Mouse (Mus musculus) forebrain, embryonic 13.5 days (tissue): Measurements from ENCODE around the gene Def8. TPM values are rescaled to one million over a fixed set of nuclear protein-coding genes. Genes with fewer than 3 reads are reported as not detected.
A peak's percentile ranks its signal among the peaks of the same experiment; 100 is the strongest.
"Not testable (repeated sequence)": the region's sequence is repeated elsewhere in the genome, so short reads cannot be mapped to it uniquely, and the experiment has no call there.

ENCODE experiments used
- ATAC-seq: fragments of 200-750 bp; cut with Nextera tagmentation; 2 replicates; pipeline ENCODE4 v1.8.0; 2017
- H3K27ac ChIP-seq: fragments of 300-500 bp; sonication (generic); 2 replicates; pipeline ENCODE4 v1.5.1; 2015; ENCODE audit warnings: inconsistent platforms, mild to moderate bottlenecking, moderate library complexity
- H3K27me3 ChIP-seq: fragments of 300-500 bp; sonication (generic); 2 replicates; pipeline ENCODE4 v1.6.1; 2015; ENCODE audit warnings: mild to moderate bottlenecking, inconsistent platforms
- H3K36me3 ChIP-seq: fragments of 300-500 bp; sonication (generic); 2 replicates; pipeline ENCODE4 v1.6.1; 2015; ENCODE audit warnings: mild to moderate bottlenecking, inconsistent platforms; ENCODE audit not compliant: poor library complexity, severe bottlenecking
- H3K4me1 ChIP-seq: fragments of 300-500 bp; sonication (generic); 2 replicates; pipeline ENCODE4 v1.6.1; 2015; ENCODE audit warnings: inconsistent platforms
- H3K4me2 ChIP-seq: fragments of 300-500 bp; sonication (generic); 2 replicates; pipeline ENCODE4 v1.6.1; 2015; ENCODE audit warnings: inconsistent platforms, mild to moderate bottlenecking, moderate library complexity
- H3K4me3 ChIP-seq: fragments of 300-500 bp; sonication (generic); 2 replicates; pipeline ENCODE4 v1.5.1; 2015; ENCODE audit warnings: mild to moderate bottlenecking, inconsistent platforms
- H3K9ac ChIP-seq: fragments of 300-500 bp; sonication (generic); 2 replicates; pipeline ENCODE4 v1.6.1; 2015; ENCODE audit warnings: mild to moderate bottlenecking, inconsistent platforms
- H3K9me3 ChIP-seq: fragments of 300-500 bp; sonication (generic); replicated peaks from 2 replicates; pipeline ENCODE4 v1.6.1; 2016; ENCODE audit warnings: inconsistent platforms
- WGBS: fragments of 180-500 bp; shearing (Covaris S2); methylation state at CpG from one replicate; pipeline ENCODE4 v1.1.7; 2015; 5-methylcytosine and 5-hydroxymethylcytosine counted together
- polyA plus RNA-seq: library from polyadenylated mRNA; unstranded; fragments of >200 nt; fragmentation: Nextera tagmentation; extraction: Ambion mirVana; gene quantifications from 2 replicates; pipeline ENCODE4 v1.2.1, GENCODE M21; 2015

The Def8 gene
- polyA plus RNA-seq, 1 experiment from 2014 or later = 38.9 TPM

- H3K9me3 ChIP-seq = peaks cover 57% of the 10 kb centered on the region
- H3K4me2 ChIP-seq = no peak overlapping the region
- no peaks in the 10 kb centered on the region for H3K4me1 ChIP-seq
- H3K9ac ChIP-seq = no peak overlapping the region
- ATAC-seq = no peak
- H3K27me3 ChIP-seq = no peaks in the 10 kb centered on the region
- H3K4me3 ChIP-seq = no peak overlapping the region
- no peak overlapping the region for H3K27ac ChIP-seq
- WGBS = 95% methylated on average over 24 of the region's 24 CpGs
- H3K36me3 ChIP-seq = peaks cover 8% of the 10 kb centered on the region
Observed at GRCm38 (mm10) chr8:123427639-123428275, 4.4 kb downstream of the Def8 start.

DNA sequence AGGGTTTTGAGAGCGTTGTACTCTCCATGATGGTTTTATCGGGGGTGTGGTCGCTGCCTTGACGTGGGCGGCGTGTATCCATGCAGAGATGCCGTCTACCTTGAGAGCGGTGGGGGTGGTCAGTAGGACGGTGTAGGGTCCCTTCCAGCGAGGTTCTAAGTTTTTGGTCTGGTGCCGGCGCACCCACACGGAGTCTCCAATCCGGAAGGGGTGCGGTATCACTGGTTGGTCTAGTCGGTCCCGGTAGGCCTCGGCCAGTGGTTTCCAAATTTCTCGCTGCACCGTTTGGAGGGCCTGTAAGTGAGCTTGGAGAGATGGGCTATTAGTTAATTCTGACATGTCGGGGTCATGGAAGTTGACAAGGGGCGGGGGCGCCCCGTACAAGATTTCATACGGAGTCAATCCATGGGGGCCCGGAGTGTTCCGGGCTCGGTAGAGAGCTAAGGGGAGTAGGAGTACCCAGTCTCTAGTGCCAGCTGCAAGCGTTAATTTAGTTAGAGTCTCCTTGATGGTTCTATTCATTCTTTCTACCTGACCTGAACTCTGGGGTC is 5.1 kb downstream of the Def8 start:
- WGBS = 97% methylated on average over 29 of the region's 29 CpGs
- peaks cover 64% of the 10 kb centered on the region for H3K9me3 ChIP-seq

DNA sequence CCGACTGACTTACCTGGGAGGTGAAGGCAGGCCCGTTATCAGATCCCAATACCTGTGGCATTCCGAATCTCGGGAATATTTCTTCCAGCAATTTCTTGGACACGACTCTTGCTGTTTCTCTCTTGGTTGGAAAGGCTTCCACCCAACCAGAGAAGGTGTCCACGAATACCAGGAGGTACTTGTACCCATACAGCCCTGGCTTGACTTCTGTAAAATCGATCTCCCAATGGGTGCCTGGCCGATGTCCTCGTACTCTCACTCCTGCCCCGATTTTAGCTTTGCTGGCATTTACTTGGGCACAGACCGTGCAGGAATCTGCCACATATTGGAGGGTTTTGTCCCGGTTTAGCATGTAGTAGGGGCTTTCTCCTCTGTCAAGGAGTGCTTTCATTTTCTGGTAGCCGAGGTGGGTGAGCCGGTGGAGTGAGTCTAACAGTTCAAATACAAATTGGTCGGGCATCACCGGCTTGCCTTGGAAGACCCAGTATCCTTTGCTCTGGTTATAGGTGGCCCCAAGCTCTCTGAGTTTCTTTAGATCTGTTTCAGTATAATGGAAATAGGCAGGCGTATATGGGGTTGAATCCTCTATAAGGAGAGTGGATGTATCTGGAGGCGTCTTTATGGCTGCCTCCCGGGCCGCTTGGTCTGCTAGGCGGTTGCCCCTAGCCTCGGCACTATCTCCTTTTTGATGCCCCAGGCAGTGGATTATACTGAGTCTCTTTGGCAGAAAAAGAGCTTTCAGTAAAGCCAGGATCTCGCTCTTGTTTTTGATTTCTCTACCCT is 5.8 kb downstream of the Def8 start:
- Histone ChIP-seq H3K36me3 (no peaks in the 10 kb centered on the region; the same call in 1 of the 2 replicates), H3K9me3 (peaks cover 65% of the 10 kb centered on the region), H3K27me3 (no peaks in the 10 kb centered on the region), H3K4me3 (no peak overlapping the region), H3K27ac (no peak overlapping the region), H3K9ac (no peak overlapping the region), H3K4me2 (no peak overlapping the region), H3K4me1 (no peaks in the 10 kb centered on the region)
- ATAC-seq = no peak
- WGBS = 96% methylated on average over 23 of the region's 23 CpGs

More for the DNA sequence above, 5.1 kb downstream of the Def8 start:
- Histone ChIP-seq H3K4me2 (no peak overlapping the region), H3K4me3 (no peak overlapping the region), H3K27ac (no peak overlapping the region), H3K36me3 (peaks cover 2% of the 10 kb centered on the region), H3K27me3 (no peaks in the 10 kb centered on the region), H3K9ac (no peak overlapping the region), H3K4me1 (no peaks in the 10 kb centered on the region)
- no peak for ATAC-seq

DNA sequence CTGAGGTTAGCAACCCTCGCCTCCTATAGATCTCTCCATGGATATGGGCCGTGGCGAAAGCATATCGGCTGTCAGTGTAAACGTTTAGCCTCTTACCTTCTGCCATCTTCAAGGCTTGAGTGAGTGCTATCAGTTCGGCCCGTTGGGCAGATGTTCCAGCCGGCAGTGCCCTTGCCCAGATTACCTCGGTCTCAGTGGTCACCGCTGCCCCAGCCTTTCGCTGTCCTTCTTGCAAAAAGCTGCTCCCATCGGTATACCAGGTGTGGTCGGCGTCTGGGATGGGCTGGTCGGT is 6.3 kb downstream of the Def8 start:
- not testable (repeated sequence) for H3K4me2 ChIP-seq, H3K27me3 ChIP-seq, H3K4me1 ChIP-seq, H3K4me3 ChIP-seq, H3K36me3 ChIP-seq, ATAC-seq, H3K9ac ChIP-seq, H3K27ac ChIP-seq
- 96% methylated on average over 15 of the region's 15 CpGs for WGBS
- H3K9me3 ChIP-seq = peaks cover 69% of the 10 kb centered on the region

GRCm38 (mm10) chr8:123430936-123431335 is 7.6 kb downstream of the Def8 start:
- not testable (repeated sequence) for H3K27me3 ChIP-seq, H3K4me1 ChIP-seq, H3K9ac ChIP-seq, H3K36me3 ChIP-seq, ATAC-seq, H3K4me3 ChIP-seq, H3K4me2 ChIP-seq, H3K27ac ChIP-seq
- WGBS = 92% methylated on average over 8 of the region's 8 CpGs
- H3K9me3 ChIP-seq = peaks cover 69% of the 10 kb centered on the region

DNA sequence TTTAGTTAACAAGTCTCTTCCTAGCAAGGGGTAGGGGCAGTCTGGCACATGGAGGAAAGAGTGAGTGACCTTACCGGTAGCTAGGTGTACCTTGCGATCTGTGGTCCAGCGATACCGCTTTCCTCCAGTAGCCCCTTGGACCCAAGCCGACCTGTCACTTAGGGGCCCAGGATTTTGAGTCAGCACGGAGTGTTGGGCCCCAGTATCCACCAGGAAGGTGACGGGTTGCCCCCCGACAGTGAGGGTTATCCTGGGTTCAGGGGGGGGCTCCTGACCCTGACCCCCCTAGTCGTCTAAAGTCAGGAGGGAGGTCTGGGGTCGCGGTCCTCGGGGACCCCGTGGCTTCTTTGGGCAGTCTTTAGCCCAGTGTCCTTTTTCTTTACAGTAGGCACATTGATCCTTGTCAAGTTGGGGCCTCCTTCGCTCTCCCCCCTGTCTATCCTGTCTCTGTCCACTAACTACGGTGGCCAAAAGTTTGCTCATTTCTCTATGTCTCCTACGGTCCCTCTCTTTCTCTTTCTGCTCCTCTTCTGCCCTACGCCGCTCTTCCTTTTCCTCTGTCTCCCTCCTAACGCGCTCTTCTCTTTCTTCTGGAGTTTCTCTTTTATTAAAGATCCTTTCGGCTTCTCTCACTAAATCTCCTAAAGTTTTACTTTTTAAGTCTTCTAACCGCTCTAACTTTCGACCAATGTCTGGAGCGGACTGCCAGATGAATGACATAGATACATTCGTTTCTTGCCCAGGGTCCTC is 8.5 kb downstream of the Def8 start:
- H3K9ac ChIP-seq = no peak overlapping the region
- no peaks in the 10 kb centered on the region for H3K4me1 ChIP-seq
- no peak overlapping the region for H3K27ac ChIP-seq
- WGBS = 95% methylated on average over 25 of the region's 25 CpGs
- no peaks in the 10 kb centered on the region; the same call in 1 of the 2 replicates for H3K36me3 ChIP-seq
- H3K4me3 ChIP-seq = no peak overlapping the region
- no peak overlapping the region for H3K4me2 ChIP-seq
- no peak for ATAC-seq
- no peaks in the 10 kb centered on the region for H3K27me3 ChIP-seq
- peaks cover 64% of the 10 kb centered on the region for H3K9me3 ChIP-seq

GRCm38 (mm10) chr8:123432381-123432780 is 9.1 kb downstream of the Def8 start:
- Histone ChIP-seq H3K36me3 (no peaks in the 10 kb centered on the region; the same call in 1 of the 2 replicates), H3K4me1 (no peaks in the 10 kb centered on the region), H3K27ac (no peak overlapping the region), H3K9me3 (peaks cover 58% of the 10 kb centered on the region), H3K27me3 (no peaks in the 10 kb centered on the region), H3K4me3 (no peak overlapping the region), H3K9ac (no peak overlapping the region), H3K4me2 (no peak overlapping the region)
- ATAC-seq = no peak
- WGBS = 95% methylated on average over 16 of the region's 16 CpGs

DNA sequence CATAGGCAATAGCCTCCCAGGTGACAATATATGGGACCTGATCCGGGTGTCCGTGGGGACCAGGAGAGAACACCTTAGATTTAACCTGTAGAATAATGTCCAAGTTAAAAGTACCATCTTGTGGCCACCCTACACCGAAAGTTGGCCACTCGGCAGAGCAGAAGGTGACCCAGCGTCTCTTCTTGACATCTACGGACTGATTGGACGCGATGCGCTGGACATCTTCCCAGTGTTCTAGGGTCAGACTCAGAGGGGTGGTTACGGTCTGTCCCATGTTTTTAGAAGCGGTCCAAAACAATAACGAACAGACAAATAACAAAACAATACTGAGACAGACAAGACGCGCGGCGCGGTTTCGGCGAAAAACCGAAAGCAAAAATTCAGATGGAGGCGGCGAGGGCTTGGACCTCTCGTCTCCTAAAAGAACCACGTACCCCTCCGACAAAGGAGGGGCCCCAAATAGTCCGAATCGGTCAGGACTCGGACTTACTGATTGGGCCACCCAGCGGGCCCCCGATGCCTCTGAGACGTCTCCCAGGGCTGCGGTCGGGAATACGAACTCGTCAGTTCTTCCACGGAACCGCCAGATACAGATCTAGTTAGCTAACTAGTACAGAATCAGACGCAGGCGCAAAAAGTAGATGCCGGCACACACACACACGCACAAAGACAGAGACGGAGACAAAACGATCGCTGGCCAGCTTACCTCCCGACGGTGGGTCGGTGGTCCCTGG is 10.1 kb downstream of the Def8 start:
- H3K4me2 ChIP-seq, H3K27ac ChIP-seq, H3K27me3 ChIP-seq, H3K4me3 ChIP-seq, H3K4me1 ChIP-seq, ATAC-seq, H3K36me3 ChIP-seq, H3K9ac ChIP-seq: not testable (repeated sequence)
- 97% methylated on average over 42 of the region's 47 CpGs for WGBS
- H3K9me3 ChIP-seq = peaks cover 48% of the 10 kb centered on the region

GRCm38 (mm10) chr8:123441788-123442187 is 18.5 kb downstream of the Def8 start:
- no peaks in the 10 kb centered on the region for H3K9me3 ChIP-seq
- no peak overlapping the region for H3K4me2 ChIP-seq
- H3K4me3 ChIP-seq = no peak overlapping the region
- no peak overlapping the region for H3K9ac ChIP-seq
- WGBS = 95% methylated on average over 2 of the region's 2 CpGs
- H3K27me3 ChIP-seq = no peaks in the 10 kb centered on the region
- ATAC-seq = no peak
- no peak overlapping the region for H3K27ac ChIP-seq
- peaks cover 10% of the 10 kb centered on the region for H3K4me1 ChIP-seq
- no peaks in the 10 kb centered on the region for H3K36me3 ChIP-seq

- ATAC-seq = peak; percentile 46
- no peak overlapping the region for H3K9ac ChIP-seq
- H3K9me3 ChIP-seq = no peaks in the 10 kb centered on the region
- peak overlapping the region; percentile 65 for H3K4me2 ChIP-seq
- H3K36me3 ChIP-seq = no peaks in the 10 kb centered on the region
- no peak overlapping the region for H3K27ac ChIP-seq
- H3K4me3 ChIP-seq = peak overlapping the region; percentile 68; the same call in 1 of the 2 replicates
- no peaks in the 10 kb centered on the region for H3K27me3 ChIP-seq
- WGBS = 82% methylated on average over 5 of the region's 5 CpGs
- H3K4me1 ChIP-seq = peaks cover 10% of the 10 kb centered on the region
Observed at GRCm38 (mm10) chr8:123442351-123442750, 19.0 kb downstream of the Def8 start.

DNA sequence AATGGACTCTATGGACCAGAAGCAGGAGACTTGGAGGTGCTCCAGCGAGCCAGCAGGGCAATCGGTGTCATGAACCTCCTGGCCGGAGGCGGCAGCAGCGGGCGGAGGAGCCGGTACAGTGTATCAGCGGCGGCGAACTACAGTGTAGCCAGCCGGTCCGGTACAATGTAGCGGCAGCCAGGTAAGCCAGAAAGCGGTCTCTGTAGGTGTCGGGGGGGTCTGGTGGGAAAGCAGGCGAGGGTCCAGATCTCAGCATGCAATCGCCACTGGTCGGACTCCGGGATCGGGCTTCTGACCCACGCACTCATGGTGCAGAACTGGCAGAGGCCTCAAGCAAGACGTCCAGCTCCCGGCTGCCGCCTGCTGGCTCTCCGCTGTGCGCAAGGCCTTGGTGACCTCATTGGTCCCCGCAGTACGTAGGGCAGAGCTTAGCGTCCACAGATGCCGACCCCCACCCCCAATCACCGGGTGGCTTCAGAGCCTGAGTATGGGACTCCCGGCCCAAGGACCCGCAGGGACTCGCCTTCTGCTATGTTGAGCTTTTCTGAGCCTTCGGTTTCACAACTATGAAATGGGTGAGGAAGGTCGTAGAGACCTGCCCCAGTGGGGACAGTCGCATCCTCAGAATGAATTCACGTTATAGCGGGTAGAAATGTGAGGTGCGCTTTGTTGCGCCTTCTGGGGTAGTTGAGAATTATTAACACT is 19.7 kb downstream of the Def8 start:
- H3K36me3 ChIP-seq = no peaks in the 10 kb centered on the region
- WGBS = 1% methylated on average over 41 of the region's 41 CpGs

More for the DNA sequence above, 19.7 kb downstream of the Def8 start:
- Histone ChIP-seq H3K27me3 (no peaks in the 10 kb centered on the region), H3K9me3 (no peaks in the 10 kb centered on the region), H3K9ac (peak overlapping the region; percentile 81), H3K4me1 (peaks cover 10% of the 10 kb centered on the region), H3K27ac (peak overlapping the region; percentile 57; the same call in 1 of the 2 replicates), H3K4me3 (peak overlapping the region; percentile 68), H3K4me2 (peak overlapping the region; percentile 65)
- peak; percentile 94 for ATAC-seq
